Mouse (Mus musculus) CD4-positive, CD25-positive, alpha-beta regulatory T cell, adult 9 weeks (primary cell): ENCODE data around the gene Tmem175. TPM values are rescaled to one million over a fixed set of nuclear protein-coding genes. Genes with fewer than 3 reads are reported as not detected.

Source experiments
- polyA plus RNA-seq: library from polyadenylated mRNA; unstranded; fragments of 100-300 nt; shearing (Covaris generic); gene quantifications from one replicate; pipeline ENCODE4 v1.2.1, GENCODE M21; 2017

The Tmem175 gene
- polyA plus RNA-seq = 48.3 TPM

GRCm38 (mm10) chr5:108629634-108630483, at the start of gene Tmem175, which contains the start of gene Gak:
Gene Tmem175 (plus strand): TSS chr5:108629770.
Gene Gak (minus strand): TSS chr5:108629755.

DNA sequence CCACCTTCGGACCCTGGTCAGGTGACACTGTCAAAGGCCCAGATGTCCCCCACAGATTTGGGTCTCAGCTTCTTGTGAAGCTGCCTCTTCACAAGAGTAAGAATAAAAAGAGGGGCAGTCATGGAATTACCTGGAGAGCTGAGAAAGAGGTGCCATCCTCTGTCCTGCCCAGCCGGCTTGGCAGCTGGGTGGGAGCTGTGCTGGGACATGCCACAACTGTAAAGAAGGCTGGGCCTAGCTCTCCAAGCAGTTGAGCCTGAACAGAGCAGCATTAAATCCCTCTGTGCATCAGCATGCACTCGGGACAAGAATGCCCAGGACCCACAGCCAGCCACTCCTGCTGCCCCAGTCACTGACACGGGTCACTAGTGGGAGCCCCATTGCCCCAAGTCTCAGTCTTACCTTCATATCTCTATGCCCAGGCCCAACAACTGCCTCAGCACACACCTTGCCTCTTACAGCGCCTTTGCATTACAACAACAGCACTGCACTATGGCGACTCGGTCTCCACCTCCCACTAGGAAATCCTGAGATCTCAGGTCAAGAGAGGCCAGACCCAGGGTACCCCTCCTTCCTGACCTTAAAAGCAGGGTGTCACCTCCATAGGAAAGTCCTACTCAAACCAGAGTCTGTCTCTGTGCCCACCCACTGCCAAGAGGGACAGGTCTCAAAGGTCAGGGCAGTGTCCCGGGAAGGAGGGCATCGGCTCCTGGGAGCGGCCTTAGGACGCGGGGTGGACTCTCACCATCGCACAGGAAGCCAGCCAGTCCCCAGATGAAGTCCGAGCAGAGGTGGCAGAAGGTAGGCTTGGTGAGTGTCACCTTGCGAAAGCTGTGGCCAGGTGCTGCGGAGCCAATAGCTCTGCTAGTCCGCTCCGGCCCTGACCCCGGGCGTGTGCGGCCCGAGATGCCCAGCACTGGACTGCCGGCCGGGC, 30.4 kb downstream of the Tmem175 start, which contains the start of gene Idua:
Gene Idua, plus strand, starts transcription at position 634 of the 934 bp plus-strand sequence.

GRCm38 (mm10) chr5:108668977-108669936, 39.7 kb downstream of the Tmem175 start, which contains the start of gene Dgkq:
Gene Dgkq (minus strand): TSS chr5:108669672.

GRCm38 (mm10) chr5:108675251-108675816, 45.8 kb downstream of the Tmem175 start, which contains the start of gene Slc26a1:
Gene Slc26a1 (minus strand): TSS chr5:108675569.

DNA sequence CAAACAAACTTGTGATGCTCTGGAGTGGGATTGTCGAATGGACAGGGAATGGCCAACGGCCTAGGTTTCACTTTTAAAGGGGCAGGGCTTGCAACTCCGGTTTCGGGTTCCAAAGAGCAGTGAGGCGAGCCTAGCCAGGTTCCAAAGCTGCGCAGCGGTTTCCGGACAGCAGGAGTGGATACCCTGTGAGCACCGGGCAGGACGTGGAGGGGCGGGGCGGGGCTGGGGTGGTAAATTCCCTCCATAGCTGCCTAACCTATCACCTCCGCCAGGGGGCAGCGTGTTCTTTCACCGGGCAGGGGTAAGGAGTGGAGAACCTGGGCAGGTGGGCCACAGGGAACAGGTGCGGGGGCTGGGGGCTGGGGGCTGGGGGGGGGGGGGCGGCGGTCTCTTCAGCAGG, 62.7 kb downstream of the Tmem175 start, which contains the start of gene Fgfrl1:
Gene Fgfrl1, plus strand, starts transcription at position 112 of the 400 bp plus-strand sequence.

Other genes starting within 250 kb of the Tmem175 start
- 2.5 TPM for gene Pde6b, start 241.4 kb upstream of the Tmem175 start, polyA plus RNA-seq
- gene Atp5k, start 195.3 kb upstream of the Tmem175 start, polyA plus RNA-seq = 207 TPM
- gene Mfsd7a, start 180.9 kb upstream of the Tmem175 start, polyA plus RNA-seq = not detected
- gene Pcgf3, start 168.5 kb upstream of the Tmem175 start, polyA plus RNA-seq = 14.5 TPM
- gene Cplx1, start 79.7 kb upstream of the Tmem175 start, polyA plus RNA-seq = not detected
- 110 TPM for gene Gak, start within 50 bp of the Tmem175 start, polyA plus RNA-seq
- gene Idua, start 30.6 kb downstream of the Tmem175 start, polyA plus RNA-seq = 49.9 TPM
- 13.0 TPM for gene Dgkq, start 39.9 kb downstream of the Tmem175 start, polyA plus RNA-seq
- gene Slc26a1, start 45.8 kb downstream of the Tmem175 start, polyA plus RNA-seq = 0.11 TPM
- not detected for gene Fgfrl1, start 62.6 kb downstream of the Tmem175 start, polyA plus RNA-seq
- gene Rnf212, start 145.2 kb downstream of the Tmem175 start, polyA plus RNA-seq = not detected
- gene Tmed11, start 165.6 kb downstream of the Tmem175 start, polyA plus RNA-seq = not detected
- gene Vmn2r8, start 179.1 kb downstream of the Tmem175 start, polyA plus RNA-seq = not detected
- gene Vmn2r9, start 222.8 kb downstream of the Tmem175 start, polyA plus RNA-seq = not detected